Mouse (Mus musculus) hematopoietic stem cell, adult 5-6 weeks (primary cell): ENCODE data around the gene Wfikkn2. TPM values are rescaled to one million over a fixed set of nuclear protein-coding genes. Genes with fewer than 3 reads are reported as not detected.

ENCODE experiments used
- ATAC-seq, 2 experiments: fragments of 125-278 bp in 1 of 2; replicated peaks in 1 of 2; 2 replicates each; pipeline ENCODE4 v1.8.0; 2016 to 2017; ENCODE audit warnings: inconsistent platforms in 2 of 2, mild to moderate bottlenecking in 2 of 2, moderate number of reproducible peaks in 2 of 2, low read depth in 1 of 2, moderate TSS enrichment in 1 of 2; ENCODE audit not compliant: low FRiP score in 2 of 2, poor library complexity in 2 of 2, severe bottlenecking in 2 of 2, insufficient read depth in 1 of 2, low TSS enrichment in 1 of 2
- total RNA-seq: library from RNA; stranded (forward); fragments of 172-1452, 232-1000 nt; gene quantifications from 2 replicates; pipeline ENCODE4 v1.2.3, GENCODE M21; 2017

Gene Wfikkn2
- total RNA-seq, 1 experiment from 2014 or later, result 0.30 TPM

DNA sequence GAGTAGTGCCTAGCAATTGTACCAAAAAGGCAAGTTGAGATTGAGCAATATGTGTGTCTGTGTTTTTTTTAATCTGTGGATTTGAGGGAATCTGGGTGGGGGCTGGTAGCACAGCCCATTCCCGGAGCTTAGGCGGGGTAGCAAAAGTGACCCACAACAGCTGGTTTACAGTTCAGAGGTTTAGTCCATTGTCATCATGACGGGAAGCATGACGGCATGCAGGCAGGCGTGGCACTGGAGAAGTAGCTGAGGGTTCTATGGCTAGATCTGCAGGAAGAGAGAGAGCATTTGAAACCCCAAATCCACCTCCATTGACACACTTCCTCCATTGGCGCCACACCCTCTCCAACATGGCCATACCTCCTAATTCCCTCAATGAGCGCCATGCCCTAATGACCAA lies 24.1 kb upstream of the Wfikkn2 start:
- no peak for ATAC-seq

DNA sequence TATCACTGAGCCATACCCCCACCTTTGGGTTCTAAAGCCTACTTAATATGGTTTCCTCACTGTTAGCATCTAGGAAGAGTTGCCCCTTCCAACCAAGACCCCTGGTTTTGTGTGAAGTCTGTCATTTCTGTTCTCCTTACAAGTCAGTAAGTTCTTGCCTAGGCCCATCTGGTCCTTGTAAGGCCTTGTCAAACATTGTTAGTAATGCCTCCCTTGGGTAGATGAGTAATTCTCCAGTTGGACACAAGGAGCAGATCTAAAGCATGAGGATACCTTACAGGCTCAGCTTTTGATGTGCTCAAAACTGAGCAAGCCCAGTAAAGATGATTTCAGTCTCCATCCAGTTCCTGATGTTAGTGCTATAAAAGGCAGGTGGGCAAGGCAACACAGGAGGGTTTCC lies 23.0 kb upstream of the Wfikkn2 start:
- ATAC-seq, result no peak

DNA sequence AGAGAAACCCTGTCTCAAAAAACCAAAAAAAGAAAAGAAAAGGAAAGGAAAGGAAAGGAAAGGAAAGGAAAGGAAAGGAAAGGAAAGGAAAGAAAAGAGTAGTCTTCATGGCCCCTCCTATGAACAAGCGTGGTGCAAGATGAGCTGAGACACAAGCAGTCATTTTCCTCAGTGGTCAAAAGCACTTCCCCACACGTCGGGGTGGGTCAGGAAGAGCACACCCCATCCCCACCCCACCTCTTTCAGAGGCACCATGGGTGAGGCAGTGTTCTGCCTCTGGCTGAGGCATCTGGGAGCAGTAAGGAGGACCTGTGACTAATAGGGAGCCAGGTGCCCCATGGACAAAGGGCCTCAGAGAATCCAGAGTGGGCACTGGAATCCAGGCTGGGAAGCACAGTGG lies 20.4 kb upstream of the Wfikkn2 start:
- 0 out of 4 replicates have a peak, but pooled peaks have one; percentile 17 to 22 for ATAC-seq

DNA sequence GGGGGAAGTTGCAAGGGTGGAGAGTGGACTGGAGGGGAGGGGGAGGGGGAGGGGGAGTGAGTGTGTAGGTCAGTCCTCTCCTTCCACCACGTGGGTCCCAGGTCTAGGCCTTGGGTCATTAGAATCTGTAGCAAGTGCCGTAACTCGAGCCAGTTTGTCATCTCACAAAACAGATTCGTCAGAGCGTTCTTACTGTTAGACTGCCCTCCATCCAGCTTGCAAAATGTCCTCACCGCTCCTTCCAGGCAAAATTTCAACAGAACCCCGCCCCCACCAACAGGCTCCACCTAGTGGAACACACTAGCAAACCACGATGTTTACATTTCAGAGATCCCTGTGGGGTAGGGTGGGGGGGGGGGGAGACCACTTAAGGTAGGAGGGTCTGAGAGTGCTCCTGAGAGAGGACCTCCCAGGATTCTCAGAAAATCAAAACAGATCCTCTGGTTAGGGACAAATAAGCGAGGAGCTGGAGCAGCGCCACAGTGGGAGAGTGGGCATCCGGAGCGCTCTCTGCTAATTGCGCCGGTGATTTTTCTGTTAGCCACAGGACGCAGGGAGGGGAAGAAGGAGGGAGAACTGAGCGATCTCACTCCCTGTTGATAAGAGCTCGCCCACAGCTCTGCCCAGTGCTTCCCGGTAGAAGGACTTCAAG lies 19.5 kb upstream of the Wfikkn2 start:
- peak; percentile 50 to 59 for ATAC-seq

DNA sequence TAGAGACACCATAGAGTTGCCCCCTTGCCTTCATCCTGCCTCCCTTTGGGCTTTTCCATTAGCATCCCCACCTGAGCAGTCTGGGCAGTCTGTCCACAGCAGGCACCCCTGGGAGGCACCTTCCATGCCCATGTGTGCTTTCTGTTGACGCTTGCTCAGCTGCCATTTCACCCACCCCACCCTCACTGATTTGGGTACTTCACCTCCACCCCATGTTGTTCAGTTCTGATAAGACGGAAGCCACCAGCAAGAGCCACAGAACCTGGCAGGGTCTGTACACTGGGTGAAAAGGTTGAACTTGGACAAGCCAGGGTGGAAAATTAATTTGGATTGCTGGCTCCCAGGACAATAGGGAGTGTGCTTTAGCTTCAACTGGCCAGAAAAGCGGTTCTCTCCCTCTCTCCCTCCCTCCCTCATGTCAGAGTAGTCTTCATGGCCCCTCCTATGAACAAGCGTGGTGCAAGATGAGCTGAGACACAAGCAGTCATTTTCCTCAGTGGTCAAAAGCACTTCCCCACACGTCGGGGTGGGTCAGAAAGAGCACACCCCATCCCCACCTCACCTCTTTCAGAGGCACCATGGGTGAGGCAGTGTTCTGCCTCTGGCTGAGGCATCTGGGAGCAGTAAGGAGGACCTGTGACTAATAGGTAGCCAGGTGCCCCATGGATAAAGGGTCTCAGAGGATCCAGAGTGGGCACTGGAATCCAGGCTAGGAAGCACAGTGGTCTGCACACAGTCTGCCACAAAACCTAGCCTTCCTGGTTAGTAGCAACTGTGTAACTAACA lies 16.0 kb upstream of the Wfikkn2 start:
- no peak for ATAC-seq

DNA sequence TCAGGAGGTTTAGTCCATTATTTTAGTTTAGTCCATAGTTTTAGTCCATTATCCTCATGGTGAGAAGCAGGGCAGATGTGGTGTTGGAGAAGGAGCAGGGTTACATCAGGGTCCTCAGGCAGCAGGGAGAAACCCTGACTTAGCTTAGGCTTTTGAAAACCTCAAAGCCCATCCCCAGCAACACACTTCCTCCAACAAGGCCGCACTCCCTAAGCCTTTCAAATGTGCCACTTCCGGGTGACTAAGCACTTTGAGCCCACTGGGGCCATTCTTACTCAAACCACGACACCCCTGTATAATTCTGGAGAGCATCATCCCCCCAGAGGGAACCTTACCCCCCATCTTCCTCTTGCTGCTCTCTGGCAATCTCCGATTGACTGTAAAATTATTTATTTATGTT lies 14.0 kb upstream of the Wfikkn2 start:
- ATAC-seq, result peak; percentile 85 to 91

DNA sequence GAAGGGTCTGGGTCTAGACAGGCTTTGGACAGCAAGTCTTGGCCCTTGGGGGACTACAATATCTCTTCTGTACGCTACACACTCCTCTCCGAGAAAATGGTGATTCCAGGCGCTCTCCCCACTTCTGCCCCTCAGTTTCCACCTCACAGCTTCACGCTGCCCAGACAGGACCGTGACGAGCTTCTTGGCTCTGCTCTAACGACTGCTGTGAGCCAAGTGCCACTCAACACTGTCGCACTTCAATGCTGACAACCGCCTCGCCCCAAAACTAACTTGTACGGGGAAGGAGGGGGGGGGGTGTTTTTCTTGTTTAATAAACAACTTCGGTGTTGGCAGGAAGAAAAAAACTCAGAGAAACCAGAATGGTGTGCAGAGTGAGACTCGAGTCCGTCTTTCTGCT lies 12.2 kb upstream of the Wfikkn2 start:
- ATAC-seq, result no peak

DNA sequence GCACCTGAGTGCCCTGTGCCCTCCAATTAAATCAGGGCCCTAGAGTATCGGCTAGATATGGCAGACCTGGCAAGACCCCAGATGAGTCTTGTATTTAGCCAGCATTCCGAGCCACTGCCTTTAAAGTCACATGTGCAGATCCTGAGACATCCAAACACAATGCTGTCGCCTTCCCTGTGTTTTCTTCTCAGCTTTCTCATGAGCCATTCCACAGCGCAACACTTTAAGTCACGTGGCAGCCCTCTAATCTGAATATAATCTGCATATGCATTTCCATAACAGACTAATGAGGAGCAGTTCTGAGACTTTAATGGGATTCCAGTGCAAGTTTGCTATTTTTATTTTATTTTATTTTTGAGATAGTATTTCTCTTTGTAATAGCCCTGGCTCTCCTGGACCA lies 9.9 kb upstream of the Wfikkn2 start:
- ATAC-seq, result no peak

DNA sequence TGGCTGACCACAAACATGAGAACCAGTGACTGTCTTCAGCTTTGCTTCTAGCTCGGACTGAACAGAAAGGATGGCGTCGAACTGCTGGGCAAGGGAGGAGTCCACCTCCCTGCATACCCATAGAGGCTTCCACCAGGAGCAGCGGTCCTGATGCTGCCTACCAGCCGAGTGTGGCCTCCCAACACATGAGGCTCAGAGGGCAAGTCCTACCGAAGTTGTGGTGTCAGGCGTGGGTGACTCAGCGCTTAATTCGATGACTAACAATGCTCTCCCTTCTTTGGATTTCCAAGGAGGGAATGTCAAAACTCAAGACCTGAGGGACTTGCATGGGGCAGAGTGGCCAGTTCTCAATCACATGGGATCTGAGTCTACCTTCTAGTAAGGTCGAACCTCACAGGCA lies 7.9 kb upstream of the Wfikkn2 start:
- ATAC-seq, result peak; percentile 22 to 35; a peak in 3 of 4 replicates

DNA sequence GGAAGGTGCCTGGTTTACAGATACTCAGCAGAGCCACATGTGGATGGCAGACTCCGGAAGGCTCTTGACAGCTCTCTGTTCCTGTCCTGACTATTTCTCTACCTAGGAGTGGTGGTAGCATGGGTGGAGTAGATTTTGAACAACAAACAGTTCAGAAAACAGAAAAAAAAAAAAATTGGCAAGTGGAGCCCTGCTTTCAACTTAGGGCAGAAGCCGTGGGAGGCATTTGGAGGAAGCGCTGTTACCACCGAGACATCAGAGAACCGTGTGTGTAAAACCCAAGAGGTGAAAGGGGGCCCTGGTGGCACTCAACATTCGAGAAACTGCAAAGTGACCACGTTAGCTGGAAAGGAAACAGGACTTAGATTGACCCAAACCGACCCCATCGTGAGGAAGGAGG lies 7.4 kb upstream of the Wfikkn2 start:
- ATAC-seq, result no peak

DNA sequence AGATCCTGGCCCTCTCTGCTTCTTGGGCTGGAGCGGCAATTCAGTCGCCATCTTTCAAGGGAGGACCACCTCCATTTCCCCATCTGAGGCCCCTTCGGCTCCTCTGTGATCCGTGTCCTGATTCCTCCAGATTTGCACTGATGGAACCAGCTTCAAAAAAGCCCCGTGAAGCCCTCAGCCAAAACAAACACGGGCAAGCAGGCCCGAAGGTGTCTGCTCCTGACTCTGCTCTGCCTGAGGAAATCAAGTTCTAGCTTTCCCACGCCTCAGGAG lies 920 bp upstream of the Wfikkn2 start:
- ATAC-seq, result no peak

DNA sequence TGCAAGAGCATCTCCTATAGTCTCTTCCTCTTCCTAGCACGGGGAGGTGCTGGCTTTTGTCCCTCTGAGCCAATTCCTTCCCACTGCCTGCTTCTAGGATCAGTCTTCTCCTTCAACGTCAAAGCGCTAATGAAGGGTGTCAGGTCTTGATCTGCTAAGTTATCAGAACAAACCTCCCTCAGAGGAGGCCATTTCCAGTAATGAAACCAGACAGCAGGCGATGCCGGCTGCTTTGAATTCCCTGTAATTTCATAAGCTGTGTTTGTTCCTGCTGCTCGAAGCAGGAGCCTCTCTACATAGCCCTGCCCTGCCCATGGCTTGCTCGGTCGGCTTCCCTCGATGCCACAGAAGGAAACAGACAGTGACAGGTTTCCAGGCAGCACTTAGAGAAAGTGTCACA lies 1.4 kb downstream of the Wfikkn2 start:
- ATAC-seq, result no peak

DNA sequence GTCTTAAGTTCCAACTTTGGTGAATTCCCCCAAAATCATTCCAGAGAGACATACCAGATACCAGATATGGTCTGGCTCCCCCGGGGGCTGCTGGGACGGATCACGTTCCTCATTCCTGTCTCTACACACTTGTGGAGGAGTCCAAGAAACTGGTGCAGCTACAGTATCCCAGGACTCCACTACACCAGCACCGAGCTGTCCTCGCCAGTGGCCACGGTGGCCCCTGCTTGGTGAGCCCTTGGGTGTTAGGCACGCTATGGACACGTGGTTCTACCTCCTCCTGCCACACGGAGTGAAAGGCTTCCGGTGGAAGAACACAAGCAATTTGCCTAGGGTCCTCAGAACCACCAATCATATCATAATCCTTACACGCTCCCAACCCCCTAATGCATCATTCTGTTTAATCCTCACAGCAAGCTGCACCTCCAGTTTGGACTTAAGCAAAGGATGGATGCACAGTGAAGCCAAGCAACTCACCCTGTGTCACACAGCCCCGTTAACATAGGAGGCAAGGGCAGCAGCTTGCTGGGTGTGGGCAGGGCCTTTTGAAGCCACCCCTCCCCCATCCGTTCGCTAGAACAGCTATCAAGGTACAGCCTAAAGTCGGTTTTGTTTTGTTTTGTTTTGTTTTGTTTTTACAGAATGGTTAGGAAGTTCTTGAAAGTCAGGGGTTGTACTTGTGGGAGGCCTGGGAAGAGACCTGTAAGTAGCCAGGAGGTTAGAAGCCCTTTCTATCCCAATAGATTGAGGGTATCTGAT lies 2.2 kb downstream of the Wfikkn2 start:
- peak in 1 of 2 experiments; percentile 12; a peak in 2 of 4 replicates for ATAC-seq

DNA sequence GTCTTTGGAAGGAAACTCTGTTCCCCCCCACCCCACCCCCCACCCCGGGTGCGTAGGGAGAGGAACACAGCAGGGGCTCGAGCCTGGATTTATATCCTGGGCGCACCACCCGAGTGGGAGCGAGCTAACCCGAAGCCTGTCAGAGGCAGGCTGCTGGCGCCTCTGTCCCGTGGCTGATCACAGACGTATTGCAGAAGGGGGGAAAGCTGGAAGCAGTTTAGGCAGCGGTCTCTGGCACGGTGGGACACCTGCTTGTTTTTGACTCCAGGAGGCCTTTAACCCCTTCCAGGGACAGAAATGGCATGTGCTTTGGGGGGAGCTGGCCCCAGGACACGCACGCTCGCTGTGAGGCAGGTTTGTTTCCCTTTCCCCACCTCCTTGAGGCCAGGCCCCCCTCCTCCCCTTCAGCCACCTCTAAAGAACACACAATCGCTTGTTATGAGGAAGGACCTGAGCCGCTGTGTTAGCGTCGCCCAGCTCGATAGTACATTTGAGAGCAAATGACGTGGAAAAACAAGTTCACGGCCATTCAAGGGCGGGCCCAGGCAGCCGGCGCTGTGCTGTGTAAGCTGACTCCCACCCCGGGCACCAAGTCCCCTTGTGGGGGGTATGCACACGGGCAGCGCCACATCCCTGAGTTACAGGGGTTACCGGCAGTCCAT lies 2.9 kb downstream of the Wfikkn2 start:
- peak; percentile 62 to 72 for ATAC-seq

DNA sequence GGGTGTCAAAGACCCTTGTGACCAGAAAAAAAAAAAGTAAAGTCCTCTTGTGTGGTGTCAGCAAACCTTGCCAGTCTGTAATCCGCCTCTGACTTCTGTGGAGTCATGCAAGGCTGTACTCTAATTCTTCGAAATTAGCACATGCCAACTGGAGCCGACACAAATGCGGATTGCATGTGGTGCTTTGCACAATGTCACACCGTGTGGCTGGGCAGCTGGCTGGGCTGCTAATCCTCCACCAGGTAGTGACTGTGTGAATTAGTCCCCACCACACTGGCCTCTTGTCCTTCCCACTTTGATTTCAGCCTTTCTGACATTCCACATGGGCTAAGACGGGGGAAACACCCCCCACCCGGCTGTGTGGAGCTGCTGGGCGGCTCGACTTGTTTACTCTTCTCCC lies 6.1 kb downstream of the Wfikkn2 start:
- ATAC-seq, result no peak

DNA sequence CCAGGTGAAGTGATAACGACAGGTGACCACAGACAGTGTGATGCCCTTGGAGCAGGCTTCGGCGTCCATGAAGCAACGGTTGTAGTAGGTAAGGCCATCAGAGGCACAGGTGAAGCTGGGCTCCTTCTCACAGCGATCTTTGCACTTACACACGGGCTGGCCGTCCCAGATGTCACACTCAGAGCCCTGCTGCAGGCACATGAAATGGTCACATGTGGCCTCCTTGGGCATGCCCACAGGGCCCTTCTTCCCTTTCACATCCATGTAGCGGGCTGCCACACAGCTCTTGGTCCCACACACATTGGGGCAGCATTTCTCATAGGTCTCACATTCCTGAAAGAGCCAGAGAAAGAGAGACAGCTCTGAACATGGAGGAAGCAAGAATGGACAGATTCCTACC lies 7.0 kb downstream of the Wfikkn2 start:
- ATAC-seq, result no peak

DNA sequence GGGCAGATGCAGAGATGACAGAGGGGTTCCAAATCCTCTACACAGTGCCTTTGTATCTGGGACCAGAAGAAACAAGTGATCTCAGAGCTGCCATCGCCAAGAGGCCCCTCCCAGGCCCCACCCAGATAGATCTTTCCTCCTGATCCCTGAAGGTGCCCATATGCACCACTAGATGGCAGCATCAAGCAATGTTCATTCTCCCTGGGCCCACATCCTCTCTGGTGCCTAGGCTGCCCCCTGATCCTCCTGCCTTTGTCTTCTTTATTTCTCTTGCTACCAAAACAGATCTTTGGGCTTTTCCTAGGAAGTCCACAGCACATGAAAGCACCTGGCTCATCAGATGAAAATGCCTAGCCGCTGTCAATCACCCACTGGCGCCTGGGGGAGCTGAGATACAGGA lies 9.7 kb downstream of the Wfikkn2 start:
- ATAC-seq, result peak; percentile 91 to 93

DNA sequence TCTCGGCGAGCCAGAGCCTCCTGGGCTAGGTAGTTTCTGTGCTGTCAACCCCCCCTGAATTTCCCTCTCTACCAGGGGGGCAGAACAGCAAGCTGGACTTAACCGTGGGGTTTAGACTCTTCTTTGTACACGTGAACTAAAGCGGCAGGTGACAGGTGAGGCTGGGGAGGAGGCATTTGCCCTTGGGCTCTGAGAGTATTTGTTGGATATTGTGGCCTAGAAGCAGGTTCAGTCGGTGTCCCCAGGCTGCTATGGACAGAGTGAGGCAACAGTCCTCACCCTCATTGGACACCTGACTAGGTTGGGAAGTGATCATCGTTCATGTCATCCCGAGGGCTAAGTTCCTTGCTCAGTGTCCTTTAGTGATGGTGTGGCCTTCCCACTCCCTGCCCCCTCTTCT lies 10.9 kb downstream of the Wfikkn2 start:
- ATAC-seq, result no peak
